Mouse (Mus musculus) spleen, adult 2 months (tissue): Measurements from ENCODE around the gene Pxdc1.

Source experiments
- CTCF ChIP-seq: fragments of 200-500 bp; IDR thresholded peaks from 2 replicates; pipeline ENCODE4 v1.5.1; 2011; ENCODE audit warnings: mild to moderate bottlenecking, inconsistent platforms; ENCODE audit not compliant: insufficient read depth, insufficient read length, insufficient replicate concordance; ENCODE audit errors: extremely low read depth
- POLR2A ChIP-seq: fragments of 200-500 bp; IDR thresholded peaks from 2 replicates; pipeline ENCODE4 v1.6.1; 2011; ENCODE audit warnings: low read depth, low read length, inconsistent platforms

- TF ChIP-seq CTCF (no peak), POLR2A (no peak)
Measured at GRCm38 (mm10) chr13:34667197-34667596, 13.9 kb upstream of the Pxdc1 start.
